ENCODE assay signal across 10 mouse cellular contexts in genomic region chr11:78358330-78359007, GRCm38 (mm10). TPM values are rescaled to one million over a fixed set of nuclear protein-coding genes. Genes with fewer than 3 reads are reported as not detected.
DNase-seq lines count a peak whose midpoint lies in the region; ATAC-seq and TF ChIP-seq lines count a peak whose summit lies in the region.
"Had no signal": no experiment of that assay in that cellular context is flagged by ENCODE, and none has a peak within 500 bp of the region (broad histone marks: within the 10 kb centered on the region; RNA-seq: fewer than 3 reads in every experiment).

No protein-coding gene starts in this region.

- WGBS in stomach, postnatal 0 days: 13% methylated on average over 22 of the region's 22 CpGs

- TF ChIP-seq CTCF in CH12.LX (conservative IDR thresholded peaks at IDR 0.05 in 1 of 2, IDR thresholded peaks at IDR 0.05 in 1 of 2; ENCODE audit: low read depth in 2 of 2, low read length in 2 of 2): peak; percentile 76 to 93
- TF ChIP-seq CTCF in stomach, postnatal 0 days (IDR thresholded peaks at IDR 0.05; ENCODE audit: low read depth): peak; percentile 74

- in situ Hi-C loops in CH12.LX (cut with MboI; ENCODE audit: low pct_ligation_motif_present, low pct_unique_long_range_greater_than_20kb, low sequenced_read_pairs): no loop called here

- H3K9me3 ChIP-seq in CH12.LX (replicated peaks; ENCODE audit: low read length): no peaks in the 10 kb centered on the region
- no peaks in the 10 kb centered on the region for H3K9me3 ChIP-seq in stomach, postnatal 0 days (ENCODE audit: control insufficient read depth, low read length)
- H3K9me3 ChIP-seq: liver, embryonic 13.5 days had no signal

- no peaks in the 10 kb centered on the region for H3K79me2 ChIP-seq in CH12.LX (replicated peaks; ENCODE audit: control insufficient read depth, extremely low read depth, insufficient read depth, poor library complexity, severe bottlenecking)

- peak; percentile 62 for TF ChIP-seq RAD21 in CH12.LX (IDR thresholded peaks at IDR 0.05; ENCODE audit: low read depth, low read length)

- TF ChIP-seq EP300 in CH12.LX (IDR thresholded peaks at IDR 0.05; ENCODE audit: low read length): no peak
- TF ChIP-seq EP300 in stomach, postnatal 0 days (optimal IDR thresholded peaks at IDR 0.05): no peak

- no peak overlapping the region for H3K4me3 ChIP-seq in CH12.LX (replicated peaks in 1 of 3; ENCODE audit: low read depth in 2 of 3, low read length in 2 of 3, poor library complexity in 1 of 3)
- H3K4me3 ChIP-seq in stomach, postnatal 0 days (ENCODE audit: low read depth, low read length): no peak overlapping the region
- H3K4me3 ChIP-seq: erythroblast, embryonic 14.5 days; liver, embryonic 13.5 days had no signal

- TF ChIP-seq POLR2A in CH12.LX (IDR thresholded peaks at IDR 0.05; ENCODE audit: low read depth, low read length): no peak

- peaks cover 3 to 27% of the 10 kb centered on the region in 2 experiments for H3K4me1 ChIP-seq in CH12.LX (ENCODE audit: control insufficient read depth in 1 of 2, insufficient read depth in 2 of 2)
- H3K4me1 ChIP-seq in stomach, postnatal 0 days (replicated peaks; ENCODE audit: control insufficient read depth, insufficient read depth): no peaks in the 10 kb centered on the region

- H3K4me2 ChIP-seq in CH12.LX (ENCODE audit: insufficient read depth, low read depth, poor library complexity, severe bottlenecking): no peak overlapping the region
- H3K4me2 ChIP-seq in stomach, postnatal 0 days (replicated peaks; ENCODE audit: low read depth): no peak overlapping the region
- H3K4me2 ChIP-seq: liver, embryonic 13.5 days had no signal

- dilution Hi-C loops in CH12.LX (cut with MboI; ENCODE audit: extremely low pct_ligation_motif_present, extremely low pct_unique_long_range_greater_than_20kb, low sequenced_read_pairs): no loop called here

- H3K27ac ChIP-seq in CH12.LX (ENCODE audit: insufficient read depth, low read depth): no peak overlapping the region
- H3K27ac ChIP-seq in stomach, postnatal 0 days (replicated peaks): no peak overlapping the region
- H3K27ac ChIP-seq: liver, embryonic 13.5 days had no signal

- ATAC-seq in stomach, postnatal 0 days (ENCODE audit: low FRiP score, low TSS enrichment): peak; percentile 25; the same call in 1 of the 2 replicates

- H3K27me3 ChIP-seq in CH12.LX (replicated peaks): peaks cover 11% of the 10 kb centered on the region
- no peaks in the 10 kb centered on the region for H3K27me3 ChIP-seq in stomach, postnatal 0 days (ENCODE audit: control insufficient read depth, insufficient read depth, low read length)
- H3K27me3 ChIP-seq: liver, embryonic 13.5 days had no signal

- no peak overlapping the region for H3K9ac ChIP-seq in CH12.LX (ENCODE audit: insufficient read depth, low read depth)
- no peak overlapping the region for H3K9ac ChIP-seq in stomach, postnatal 0 days (ENCODE audit: low read length)
- H3K9ac ChIP-seq: liver, embryonic 13.5 days had no signal

- H3K36me3 ChIP-seq in CH12.LX (replicated peaks in 1 of 2; ENCODE audit: control insufficient read depth in 1 of 2, insufficient read depth in 1 of 2, low read length in 1 of 2): no peaks in the 10 kb centered on the region
- no peaks in the 10 kb centered on the region for H3K36me3 ChIP-seq in stomach, postnatal 0 days (ENCODE audit: control insufficient read depth, insufficient read depth, low read length)
- H3K36me3 ChIP-seq: liver, embryonic 13.5 days had no signal

- DNase-seq in kidney, adult 18-20 months: peak; percentile 54
- no peak for DNase-seq in kidney, adult 11 months
- DNase-seq in CH12.LX (ENCODE audit: extremely low read depth): peak; percentile 76
- DNase-seq in WW6 (ENCODE audit: low read depth, low spot score): peak; percentile 78
- DNase-seq in kidney, postnatal 36 days: peak; percentile 38 to 73
- DNase-seq in stomach, postnatal 0 days (ENCODE audit: low spot score): peak; percentile 57
- no peak for DNase-seq in right cerebral cortex, postnatal 25 days
- DNase-seq in left cerebral cortex, adult 9 months (ENCODE audit: low spot score in 2 of 2): no peak
- DNase-seq: liver, embryonic 13.5 days had no signal

TF ChIP-seq in CH12.LX, 34 proteins besides CTCF, POLR2A, EP300 and RAD21:
- TF ChIP-seq NELFE (IDR thresholded peaks at IDR 0.05; ENCODE audit: low read depth, low read length) (no peak), UBTF (IDR thresholded peaks at IDR 0.05; ENCODE audit: low read depth, low read length) (no peak), SMC3 (IDR thresholded peaks at IDR 0.05; ENCODE audit: low read depth, low read length) (peak; percentile 56), ZMIZ1 (IDR thresholded peaks at IDR 0.05; ENCODE audit: low read depth, low read length) (no peak), NRF1 (IDR thresholded peaks at IDR 0.05; ENCODE audit: low read depth, low read length) (no peak), MAX (IDR thresholded peaks at IDR 0.05; ENCODE audit: low read length) (peak; percentile 51; the same call in 1 of the 2 replicates), MYC (IDR thresholded peaks at IDR 0.05; ENCODE audit: low read depth, low read length) (0 out of 2 replicates have a peak, but pooled peaks have one; percentile 28), POLR2AphosphoS2 (IDR thresholded peaks at IDR 0.05; ENCODE audit: low read depth, low read length) (no peak), JUND (conservative IDR thresholded peaks at IDR 0.05; ENCODE audit: low read depth, low read length) (no peak), IRF4 (IDR thresholded peaks at IDR 0.05; ENCODE audit: low read depth, low read length) (peak; percentile 18; the same call in 1 of the 2 replicates), ZKSCAN1 (IDR thresholded peaks at IDR 0.05; ENCODE audit: borderline replicate concordance, low read depth, low read length) (no peak), CHD2 (IDR thresholded peaks at IDR 0.05; ENCODE audit: low read length) (no peak), TBP (conservative IDR thresholded peaks at IDR 0.05; ENCODE audit: low read depth, low read length) (no peak), TCF12 (IDR thresholded peaks at IDR 0.05; ENCODE audit: low read depth, low read length) (peak; percentile 47; the same call in 1 of the 2 replicates), BHLHE40 (IDR thresholded peaks at IDR 0.05; ENCODE audit: low read depth, low read length) (peak; percentile 75), MAZ (IDR thresholded peaks at IDR 0.05; ENCODE audit: low read depth, low read length) (no peak), CHD1 (IDR thresholded peaks at IDR 0.05; ENCODE audit: low read depth, low read length) (no peak), ZC3H11A (IDR thresholded peaks at IDR 0.05; ENCODE audit: low read depth, low read length) (no peak), SIN3A (IDR thresholded peaks at IDR 0.05; ENCODE audit: low read length) (no peak), MXI1 (IDR thresholded peaks at IDR 0.05; ENCODE audit: low read depth, low read length) (no peak)

RNA-seq across cellular contexts. Expression of gene Unc119, which starts 15.2 kb away (rescaled TPM):
- 80.5 and 81.6 TPM in 2 replicates for total RNA-seq in CH12.LX (2012; rRNA removed)
- 197 and 227 TPM in 2 replicates for total RNA-seq in CH12.LX (2014; rRNA removed)
- polyA plus RNA-seq in CH12.LX (2012; ENCODE audit: insufficient read length, low read depth): 146 and 173 TPM in 2 replicates
- polyA plus RNA-seq in stomach, postnatal 0 days (2015; fragmentation: Nextera tagmentation; extraction: Ambion mirVana): 26.5 and 27.9 TPM in 2 replicates

RNA-seq across cellular contexts. Expression of gene Foxn1, which starts 27.9 kb away (rescaled TPM):
- total RNA-seq in CH12.LX (2012; rRNA removed): not detected in 2 replicates
- total RNA-seq in CH12.LX (2014; rRNA removed): not detected in 2 replicates
- not detected in 2 replicates for polyA plus RNA-seq in CH12.LX (2012; ENCODE audit: insufficient read length, low read depth)
- polyA plus RNA-seq in stomach, postnatal 0 days (2015; fragmentation: Nextera tagmentation; extraction: Ambion mirVana): 1.9 and 2.6 TPM in 2 replicates
- polyA plus RNA-seq: erythroblast, embryonic 14.5 days; liver, embryonic 13.5 days had no signal

RNA-seq across cellular contexts. Expression of gene Pigs, which starts 30.3 kb away (rescaled TPM):
- total RNA-seq in CH12.LX (2012; rRNA removed) (51.2 and 53.1 TPM in 2 replicates), CH12.LX (2014; rRNA removed) (25.7 and 26.3 TPM in 2 replicates)
- polyA plus RNA-seq in CH12.LX (2012; ENCODE audit: insufficient read length, low read depth): 51.8 and 65.4 TPM in 2 replicates
- 36.2 and 38.7 TPM in 2 replicates for polyA plus RNA-seq in stomach, postnatal 0 days (2015; fragmentation: Nextera tagmentation; extraction: Ambion mirVana)

RNA-seq across cellular contexts. Expression of gene Aldoc, which starts 35.7 kb away (rescaled TPM):
- 23.6 and 90.2 TPM in 2 replicates for total RNA-seq in CH12.LX (2012; rRNA removed)
- total RNA-seq in CH12.LX (2014; rRNA removed): 96.5 and 119 TPM in 2 replicates
- 20.4 and 25.0 TPM in 2 replicates for polyA plus RNA-seq in CH12.LX (2012; ENCODE audit: insufficient read length, low read depth)
- 15.0 and 17.1 TPM in 2 replicates for polyA plus RNA-seq in stomach, postnatal 0 days (2015; fragmentation: Nextera tagmentation; extraction: Ambion mirVana)

RNA-seq across cellular contexts. Expression of gene Spag5, which starts 57.1 kb away (rescaled TPM):
- total RNA-seq in CH12.LX (2012; rRNA removed) (57.0 and 57.2 TPM in 2 replicates), CH12.LX (2014; rRNA removed) (47.7 and 50.4 TPM in 2 replicates)
- 81.8 and 92.3 TPM in 2 replicates for polyA plus RNA-seq in CH12.LX (2012; ENCODE audit: insufficient read length, low read depth)
- polyA plus RNA-seq in stomach, postnatal 0 days (2015; fragmentation: Nextera tagmentation; extraction: Ambion mirVana): 4.4 and 5.7 TPM in 2 replicates

Comparison
In these comparisons a context has a peak if more than half of its experiments do, and no peak if none do; other contexts are left out.
1. DNase-seq: peak in kidney, adult 18-20 months (single experiment), CH12.LX (single experiment), WW6 (single experiment), kidney, postnatal 36 days (2 of 2) and stomach, postnatal 0 days (single experiment); none in kidney, adult 11 months (single experiment), right cerebral cortex, postnatal 25 days (single experiment) and left cerebral cortex, adult 9 months (0 of 2).